Mouse (Mus musculus) olfactory bulb, adult 2 months (tissue): ENCODE data around the gene Cdx4. TPM values are rescaled to one million over a fixed set of nuclear protein-coding genes. Genes with fewer than 3 reads are reported as not detected.

Source experiments
- H3K27ac ChIP-seq: fragments of 200-500 bp; 2 replicates; pipeline ENCODE4 v1.5.1; 2012; ENCODE audit warnings: low read depth, low read length; ENCODE audit not compliant: insufficient read depth
- H3K4me1 ChIP-seq: fragments of 200-500 bp; 2 replicates; pipeline ENCODE4 v1.6.1; 2012; ENCODE audit warnings: low read length; ENCODE audit not compliant: control insufficient read depth, insufficient read depth
- H3K4me3 ChIP-seq: fragments of 200-500 bp; 2 replicates; pipeline ENCODE4 v1.5.1; 2012; ENCODE audit warnings: mild to moderate bottlenecking, low read depth, low read length, moderate library complexity; ENCODE audit not compliant: insufficient read depth
- CTCF ChIP-seq: fragments of 200-500 bp; IDR thresholded peaks from 2 replicates; pipeline ENCODE4 v1.5.1; 2012; ENCODE audit warnings: low read depth, mild to moderate bottlenecking, low read length, moderate library complexity; ENCODE audit not compliant: insufficient read depth
- POLR2A ChIP-seq: fragments of 200-500 bp; IDR thresholded peaks from 2 replicates; pipeline ENCODE4 v1.6.1; 2012; ENCODE audit warnings: mild to moderate bottlenecking, low read depth, low read length, moderate library complexity; ENCODE audit not compliant: insufficient read depth
- WGBS: fragments of 180-500 bp; shearing (Covaris S2); methylation state at CpG from one replicate; pipeline ENCODE4 v1.1.7; 2018; 5-methylcytosine and 5-hydroxymethylcytosine counted together
- polyA plus RNA-seq: library from polyadenylated mRNA; stranded (reverse); fragments of >200 nt; gene quantifications from 2 replicates; pipeline ENCODE4 v1.2.4, GENCODE M21; 2012; ENCODE audit warnings: low replicate concordance; ENCODE audit not compliant: missing spikeins, insufficient read depth, insufficient read length

The Cdx4 gene
- polyA plus RNA-seq, 1 experiment = not detected

DNA sequence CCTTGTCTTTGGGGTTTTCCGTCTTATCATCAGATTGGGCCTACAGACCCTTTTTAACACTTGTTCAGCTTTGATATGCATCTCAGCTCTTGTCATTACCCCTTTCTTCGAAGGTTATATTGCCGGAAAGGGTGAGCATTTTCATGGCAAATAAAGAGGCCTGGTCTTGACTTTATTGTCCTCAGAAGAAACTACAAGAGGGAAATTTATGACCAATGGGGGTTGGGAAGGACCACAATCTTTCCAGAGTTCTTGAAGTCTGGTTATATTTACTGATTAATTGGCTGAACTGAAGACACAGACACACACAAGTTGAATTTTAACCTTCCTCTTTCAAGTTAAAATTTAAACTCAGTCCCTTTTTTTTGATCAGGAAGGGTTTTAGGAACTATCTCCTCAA, 4.7 kb downstream of the Cdx4 start:
- Histone ChIP-seq H3K4me1 (peaks cover 4% of the 10 kb centered on the region; the same call in 1 of the 2 replicates), H3K4me3 (no peak overlapping the region), H3K27ac (no peak overlapping the region)
- TF ChIP-seq POLR2A = no peak
- TF ChIP-seq CTCF = no peak
- WGBS = 88% methylated on average over 3 of the region's 3 CpGs

DNA sequence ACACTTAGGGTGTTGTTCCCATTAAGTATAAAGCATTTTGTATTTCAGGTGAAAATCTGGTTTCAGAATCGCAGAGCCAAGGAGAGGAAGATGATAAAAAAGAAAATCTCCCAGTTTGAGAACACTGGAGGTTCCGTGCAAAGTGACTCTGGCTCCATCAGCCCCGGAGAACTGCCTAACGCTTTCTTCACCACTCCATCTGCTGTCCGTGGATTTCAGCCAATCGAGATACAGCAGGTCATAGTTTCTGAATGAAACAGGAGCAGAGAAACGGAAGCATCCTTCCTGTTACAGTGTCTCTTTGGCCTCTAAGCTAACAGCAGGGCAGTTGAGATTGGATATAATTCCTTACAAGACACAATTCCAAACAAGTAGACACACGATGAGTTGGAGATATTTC, 8.2 kb downstream of the Cdx4 start:
- Histone ChIP-seq H3K4me1 (no peaks in the 10 kb centered on the region), H3K27ac (no peak overlapping the region), H3K4me3 (no peak overlapping the region)
- TF ChIP-seq CTCF = no peak
- no peak for TF ChIP-seq POLR2A
- 78% methylated on average over 8 of the region's 8 CpGs for WGBS

DNA sequence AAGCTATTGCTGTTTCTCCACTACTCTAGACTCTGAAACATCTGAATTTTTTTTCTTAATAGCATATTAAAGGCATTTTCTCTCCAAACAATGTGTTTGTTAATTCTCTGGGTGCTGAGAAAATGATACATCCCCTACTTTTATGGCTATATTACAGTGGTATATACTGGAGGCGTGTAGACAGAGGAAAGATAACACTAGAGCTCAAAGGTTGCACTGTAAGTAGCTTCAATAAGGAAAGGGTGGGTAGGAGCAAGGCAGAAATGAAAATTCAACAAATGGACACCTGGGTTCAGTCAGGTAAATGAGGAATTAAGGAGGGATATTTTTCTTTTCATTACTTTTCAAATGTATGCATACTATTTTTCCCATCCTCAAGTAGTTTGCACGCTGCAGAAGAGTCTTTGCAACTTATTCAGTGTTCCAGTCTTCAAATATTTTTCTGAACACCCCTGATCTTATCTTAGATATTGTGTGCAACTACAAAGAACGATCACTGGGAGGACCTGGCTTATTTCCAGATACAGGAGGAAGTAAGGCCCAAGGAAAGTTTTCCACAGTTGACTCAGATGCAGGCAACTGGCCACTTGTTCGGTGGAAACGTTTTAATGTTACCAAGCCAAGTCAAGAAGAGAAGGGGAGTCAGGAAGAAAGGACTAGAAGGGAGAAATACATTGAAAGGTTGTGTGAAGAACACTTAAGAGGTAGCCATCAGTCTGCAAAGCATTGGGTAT, 10.1 kb downstream of the Cdx4 start:
- Histone ChIP-seq H3K27ac (no peak overlapping the region), H3K4me3 (no peak overlapping the region), H3K4me1 (no peaks in the 10 kb centered on the region)
- 67% methylated on average over 5 of the region's 5 CpGs for WGBS
- TF ChIP-seq POLR2A = no peak
- no peak for TF ChIP-seq CTCF

DNA sequence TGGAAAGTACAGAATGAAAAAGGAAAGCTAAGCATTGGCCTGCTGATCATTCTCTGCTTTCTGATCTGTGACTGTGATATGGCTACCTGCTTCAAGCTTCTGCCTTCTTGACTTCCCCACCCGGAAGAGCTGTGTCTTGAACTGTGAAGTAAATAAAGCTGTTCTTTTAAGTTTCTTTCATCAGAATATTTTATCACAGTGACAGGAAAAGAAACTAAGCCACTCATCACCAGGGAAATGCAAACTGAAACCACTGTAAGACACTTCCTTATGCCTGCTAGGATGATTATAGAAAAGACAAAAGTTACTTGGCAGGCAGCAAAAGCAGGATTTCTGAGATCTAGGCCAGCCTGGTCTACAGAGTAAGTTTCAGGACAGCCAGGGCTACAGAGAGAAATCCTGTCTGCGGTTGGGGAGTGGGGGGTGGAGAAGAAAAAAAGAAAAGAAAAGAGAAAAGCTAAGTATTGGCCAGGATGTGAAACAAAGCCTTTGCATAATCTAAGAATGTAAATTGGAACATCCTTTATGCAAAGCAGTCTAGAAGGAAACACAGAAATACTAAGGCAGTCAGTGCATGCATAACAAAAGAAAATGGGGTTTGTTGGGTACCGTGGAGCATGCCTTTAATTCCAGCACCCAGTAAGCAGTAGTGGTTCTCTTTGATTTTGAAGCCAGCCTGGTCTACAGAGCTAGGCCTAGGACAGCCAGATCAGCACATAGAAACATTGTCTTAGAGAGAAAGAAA, 20.3 kb downstream of the Cdx4 start:
- no peak overlapping the region for H3K4me3 ChIP-seq
- TF ChIP-seq POLR2A = no peak
- TF ChIP-seq CTCF = no peak
- 50% methylated on average over 3 of the region's 3 CpGs for WGBS

DNA sequence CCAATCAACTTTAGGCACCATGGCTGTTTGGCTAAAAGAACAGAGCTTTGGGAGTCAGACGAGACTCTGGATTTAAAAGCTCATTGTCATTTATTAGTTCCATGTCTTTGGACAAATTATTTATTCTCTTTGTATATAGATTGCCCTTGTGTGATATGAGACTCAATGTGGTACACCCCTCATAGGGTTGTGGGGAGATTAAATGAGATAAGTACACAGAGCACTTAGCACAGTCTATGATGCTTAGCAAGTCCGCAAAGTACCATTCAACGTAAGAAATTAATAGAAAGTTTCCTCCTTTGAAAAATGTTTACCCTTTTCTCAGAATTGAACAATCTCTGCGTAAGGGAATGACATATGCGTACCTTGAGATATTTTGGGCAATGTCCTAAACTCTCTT, 34.6 kb downstream of the Cdx4 start:
- no peak overlapping the region for H3K4me3 ChIP-seq
- H3K27ac ChIP-seq = no peak overlapping the region
- TF ChIP-seq CTCF (no peak), POLR2A (no peak)
- 29% methylated on average over 5 of the region's 5 CpGs for WGBS
- no peaks in the 10 kb centered on the region for H3K4me1 ChIP-seq

More for the DNA sequence above, 20.3 kb downstream of the Cdx4 start:
- no peak overlapping the region for H3K27ac ChIP-seq
- no peaks in the 10 kb centered on the region for H3K4me1 ChIP-seq

DNA sequence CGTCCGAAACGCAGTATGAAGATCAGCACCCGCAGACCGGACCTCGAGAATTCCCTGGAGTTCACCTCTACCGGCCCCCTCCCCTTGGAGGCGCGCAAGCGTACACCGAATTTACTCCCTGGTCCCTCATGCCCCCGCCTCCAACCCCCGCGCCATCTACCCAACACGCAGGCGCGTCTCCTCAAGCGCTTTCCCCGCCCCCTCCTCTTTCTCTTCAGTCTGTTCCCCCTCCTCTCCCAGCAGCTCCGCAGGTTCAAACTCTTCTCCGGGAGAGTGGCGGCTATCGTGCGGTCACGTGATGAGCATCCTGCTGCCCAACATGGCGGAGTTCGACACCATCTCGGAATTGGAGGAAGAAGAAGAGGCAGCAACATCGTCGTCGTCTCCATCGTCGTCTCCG, 35.1 kb downstream of the Cdx4 start, which contains the start of gene Chic1:
Chic1 (plus strand) TSS at position 190 of the 400 bp plus-strand sequence.
- 16% methylated on average over 31 of the region's 34 CpGs for WGBS
- Histone ChIP-seq H3K4me3 (peak within 1 kb of the TSS; percentile 67), H3K4me1 (no peaks in the 10 kb centered on the region), H3K27ac (peak within 1 kb of the TSS; percentile 72)
- TF ChIP-seq POLR2A (peak; percentile 33; the same call in 1 of the 2 replicates), CTCF (no peak)

DNA sequence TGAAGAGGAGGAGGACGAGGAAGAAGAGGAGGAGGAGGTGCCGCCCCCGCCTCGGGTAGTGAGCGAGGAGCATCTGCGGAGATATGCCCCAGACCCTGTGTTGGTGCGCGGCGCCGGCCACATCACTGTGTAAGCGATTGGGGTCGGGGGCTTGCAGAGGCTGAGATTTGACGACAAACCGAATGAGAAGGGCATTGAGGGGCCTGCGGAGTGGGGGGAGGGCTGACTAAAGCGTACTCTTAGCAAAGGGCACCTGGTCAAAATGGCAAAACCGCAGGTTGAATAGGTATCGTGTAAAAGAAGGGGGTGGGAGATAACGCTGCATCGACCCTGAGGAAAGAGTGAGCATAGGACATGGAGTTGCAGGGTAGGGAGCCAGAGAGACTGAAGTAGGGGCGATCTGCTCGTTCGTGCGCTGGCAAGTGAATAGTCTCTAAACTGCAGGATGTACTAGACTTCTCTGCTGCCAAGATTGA, 35.6 kb downstream of the Cdx4 start:
- Histone ChIP-seq H3K4me3 (peak overlapping the region; percentile 67), H3K27ac (peak overlapping the region; percentile 72), H3K4me1 (no peaks in the 10 kb centered on the region)
- TF ChIP-seq POLR2A (no peak), CTCF (no peak)
- 11% methylated on average over 24 of the region's 24 CpGs for WGBS

- Histone ChIP-seq H3K4me1 (no peaks in the 10 kb centered on the region), H3K4me3 (no peak overlapping the region), H3K27ac (no peak overlapping the region)
- WGBS = 31% methylated on average over 5 of the region's 5 CpGs
- TF ChIP-seq CTCF (no peak), POLR2A (no peak)
These were observed 45.0 kb downstream of the Cdx4 start for GRCm38 (mm10) chrX:103366201-103366600.

GRCm38 (mm10) chrX:103368650-103369049, 47.5 kb downstream of the Cdx4 start:
- Histone ChIP-seq H3K4me1 (no peaks in the 10 kb centered on the region), H3K27ac (no peak overlapping the region), H3K4me3 (no peak overlapping the region)
- WGBS = 50% methylated on average over 3 of the region's 3 CpGs
- no peak for TF ChIP-seq POLR2A
- TF ChIP-seq CTCF = no peak
